Comparison of ENCODE assay signal across 9 mouse cellular contexts in genomic region chr11:100713174-100713573, GRCm38 (mm10). TPM values are rescaled to one million over a fixed set of nuclear protein-coding genes. Genes with fewer than 3 reads are reported as not detected.
DNase-seq lines count a peak whose midpoint lies in the region; ATAC-seq and TF ChIP-seq lines count a peak whose summit lies in the region.
"Had no signal": no experiment of that assay in that cellular context is flagged by ENCODE, and none has a peak within 500 bp of the region (broad histone marks: within the 10 kb centered on the region; RNA-seq: fewer than 3 reads in every experiment).

No protein-coding gene starts in this region.

- DNase-seq in lung, embryonic 14.5 days: no peak
- no peak for DNase-seq in lung, postnatal 25 days (ENCODE audit: low spot score)
- no peak for DNase-seq in embryonic facial prominence, embryonic 14.5 days (ENCODE audit: low spot score)
- no peak for DNase-seq in Muller cell, postnatal 12 days (ENCODE audit: inconsistent ontology term)
- no peak for DNase-seq in left cerebral cortex, adult 18-20 months (ENCODE audit: low spot score in 2 of 2)

- peak overlapping the region; percentile 30; the same call in 1 of the 2 replicates for H3K4me3 ChIP-seq in lung, embryonic 14.5 days (ENCODE audit: low read depth, low read length)
- peak overlapping the region; percentile 23; the same call in 1 of the 2 replicates for H3K4me3 ChIP-seq in embryonic facial prominence, embryonic 14.5 days (ENCODE audit: low read depth, low read length)
- H3K4me3 ChIP-seq in intestine, postnatal 0 days (ENCODE audit: low read depth, low read length): no peak overlapping the region
- H3K4me3 ChIP-seq in neural tube, embryonic 15.5 days (replicated peaks): no peak overlapping the region

- H3K9ac ChIP-seq in lung, embryonic 14.5 days: peak overlapping the region; percentile 46
- H3K9ac ChIP-seq in embryonic facial prominence, embryonic 14.5 days (ENCODE audit: low read depth, low read length): peak overlapping the region; percentile 59; the same call in 1 of the 2 replicates
- no peak overlapping the region for H3K9ac ChIP-seq in intestine, postnatal 0 days (ENCODE audit: low read depth, low read length)
- H3K9ac ChIP-seq in neural tube, embryonic 15.5 days (replicated peaks): peak overlapping the region; percentile 20; the same call in 1 of the 2 replicates
- H3K9ac ChIP-seq: hindbrain, embryonic 15.5 days had no signal

- peaks cover 53% of the 10 kb centered on the region for H3K36me3 ChIP-seq in lung, embryonic 14.5 days (ENCODE audit: insufficient read depth)
- H3K36me3 ChIP-seq in embryonic facial prominence, embryonic 14.5 days (ENCODE audit: control insufficient read depth, insufficient read depth, low read length): peaks cover 54% of the 10 kb centered on the region
- H3K36me3 ChIP-seq in intestine, postnatal 0 days (ENCODE audit: control insufficient read depth, insufficient read depth): peaks cover 51% of the 10 kb centered on the region
- peaks cover 49% of the 10 kb centered on the region for H3K36me3 ChIP-seq in neural tube, embryonic 15.5 days

- H3K27me3 ChIP-seq in lung, embryonic 14.5 days (ENCODE audit: insufficient read depth, low read length): no peaks in the 10 kb centered on the region
- H3K27me3 ChIP-seq in embryonic facial prominence, embryonic 14.5 days (replicated peaks; ENCODE audit: control insufficient read depth, insufficient read depth, low read length): no peaks in the 10 kb centered on the region
- H3K27me3 ChIP-seq in intestine, postnatal 0 days (replicated peaks; ENCODE audit: control insufficient read depth, insufficient read depth, low read length): no peaks in the 10 kb centered on the region
- no peaks in the 10 kb centered on the region for H3K27me3 ChIP-seq in neural tube, embryonic 15.5 days (replicated peaks)
- H3K27me3 ChIP-seq: hindbrain, embryonic 15.5 days had no signal

- peak overlapping the region; percentile 81; the same call in 1 of the 2 replicates for H3K27ac ChIP-seq in lung, embryonic 14.5 days (ENCODE audit: low read depth)
- 0 out of 2 replicates have a peak overlapping the region, but pooled peaks have one; percentile 22 for H3K27ac ChIP-seq in embryonic facial prominence, embryonic 14.5 days (replicated peaks; ENCODE audit: low read depth, low read length)
- H3K27ac ChIP-seq in intestine, postnatal 0 days (ENCODE audit: low read depth, low read length): 0 out of 2 replicates have a peak overlapping the region, but pooled peaks have one; percentile 35
- 0 out of 2 replicates have a peak overlapping the region, but pooled peaks have one; percentile 13 for H3K27ac ChIP-seq in neural tube, embryonic 15.5 days (replicated peaks)

- peak overlapping the region; percentile 65 for H3K4me2 ChIP-seq in lung, embryonic 14.5 days
- H3K4me2 ChIP-seq in embryonic facial prominence, embryonic 14.5 days (ENCODE audit: low read depth, low read length): peak overlapping the region; percentile 73
- H3K4me2 ChIP-seq in intestine, postnatal 0 days (replicated peaks; ENCODE audit: low read depth): peak overlapping the region; percentile 57
- no peak overlapping the region; the same call in 1 of the 2 replicates for H3K4me2 ChIP-seq in neural tube, embryonic 15.5 days

- no peak for TF ChIP-seq CTCF in lung, embryonic 14.5 days (IDR thresholded peaks at IDR 0.05; ENCODE audit: low read depth)
- TF ChIP-seq CTCF in intestine, postnatal 0 days (IDR thresholded peaks at IDR 0.05; ENCODE audit: low read depth): no peak

- no peaks in the 10 kb centered on the region for H3K9me3 ChIP-seq in lung, embryonic 14.5 days (ENCODE audit: low read depth, low read length)
- no peaks in the 10 kb centered on the region for H3K9me3 ChIP-seq in embryonic facial prominence, embryonic 14.5 days (ENCODE audit: control insufficient read depth, low read length)
- no peaks in the 10 kb centered on the region for H3K9me3 ChIP-seq in intestine, postnatal 0 days (ENCODE audit: control insufficient read depth)
- H3K9me3 ChIP-seq in neural tube, embryonic 15.5 days (replicated peaks): no peaks in the 10 kb centered on the region
- H3K9me3 ChIP-seq: hindbrain, embryonic 15.5 days had no signal

- peaks cover 19% of the 10 kb centered on the region for H3K4me1 ChIP-seq in lung, embryonic 14.5 days (ENCODE audit: insufficient read depth)
- peaks cover 26% of the 10 kb centered on the region for H3K4me1 ChIP-seq in embryonic facial prominence, embryonic 14.5 days (ENCODE audit: control insufficient read depth, insufficient read depth, low read length)
- 0 out of 2 replicates have a peak, but pooled peaks cover 5% of the 10 kb centered on the region for H3K4me1 ChIP-seq in intestine, postnatal 0 days (replicated peaks; ENCODE audit: control insufficient read depth, insufficient read depth, low read length)
- peaks cover 35% of the 10 kb centered on the region for H3K4me1 ChIP-seq in neural tube, embryonic 15.5 days

- 58% methylated on average over 4 of the region's 4 CpGs for WGBS in lung, embryonic 14.5 days
- WGBS in embryonic facial prominence, embryonic 14.5 days: 56% methylated on average over 4 of the region's 4 CpGs
- 73% methylated on average over 4 of the region's 4 CpGs for WGBS in intestine, postnatal 0 days
- 69% methylated on average over 4 of the region's 4 CpGs for WGBS in neural tube, embryonic 15.5 days

- ATAC-seq in lung, embryonic 14.5 days (ENCODE audit: insufficient read depth): no peak
- ATAC-seq in embryonic facial prominence, embryonic 14.5 days (ENCODE audit: low read depth): no peak
- ATAC-seq in intestine, postnatal 0 days: no peak
- no peak for ATAC-seq in neural tube, embryonic 15.5 days (ENCODE audit: low FRiP score)

RNA-seq across cellular contexts. Expression of gene Hspb9, which starts 0.5 kb away (rescaled TPM):
- polyA plus RNA-seq in lung, embryonic 14.5 days (2014; fragmentation: Nextera tagmentation; extraction: Ambion mirVana): 0.46 and 0.97 TPM in 2 replicates
- 0.34 TPM in 1 of 2 replicates, not detected in the other for polyA plus RNA-seq in embryonic facial prominence, embryonic 14.5 days (2014; fragmentation: Nextera tagmentation; extraction: Ambion mirVana)
- polyA plus RNA-seq in intestine, postnatal 0 days (2015; fragmentation: Nextera tagmentation; extraction: Ambion mirVana): 0.44 and 0.65 TPM in 2 replicates
- polyA plus RNA-seq in neural tube, embryonic 15.5 days (2015; fragmentation: Nextera tagmentation; extraction: Ambion mirVana): 0.43 TPM in 1 of 2 replicates, not detected in the other
- not detected for total RNA-seq in left cerebral cortex, adult 18-20 months (2021)
- total RNA-seq: adrenal gland, postnatal 36 days had no signal

RNA-seq across cellular contexts. Expression of gene Kat2a, which starts 0.9 kb away (rescaled TPM):
- polyA plus RNA-seq in lung, embryonic 14.5 days (2014; fragmentation: Nextera tagmentation; extraction: Ambion mirVana): 68.9 and 73.6 TPM in 2 replicates
- polyA plus RNA-seq in embryonic facial prominence, embryonic 14.5 days (2014; fragmentation: Nextera tagmentation; extraction: Ambion mirVana): 50.6 and 52.9 TPM in 2 replicates
- 11.8 and 12.3 TPM in 2 replicates for polyA plus RNA-seq in intestine, postnatal 0 days (2015; fragmentation: Nextera tagmentation; extraction: Ambion mirVana)
- polyA plus RNA-seq in neural tube, embryonic 15.5 days (2015; fragmentation: Nextera tagmentation; extraction: Ambion mirVana): 64.4 and 67.2 TPM in 2 replicates
- total RNA-seq in left cerebral cortex, adult 18-20 months (2021): 10 to 100 TPM; 63.2 to 63.3 TPM

RNA-seq across cellular contexts. Expression of gene Dhx58, which starts 9.1 kb away (rescaled TPM):
- 3.1 and 3.3 TPM in 2 replicates for polyA plus RNA-seq in lung, embryonic 14.5 days (2014; fragmentation: Nextera tagmentation; extraction: Ambion mirVana)
- 1.7 and 2.0 TPM in 2 replicates for polyA plus RNA-seq in embryonic facial prominence, embryonic 14.5 days (2014; fragmentation: Nextera tagmentation; extraction: Ambion mirVana)
- polyA plus RNA-seq in intestine, postnatal 0 days (2015; fragmentation: Nextera tagmentation; extraction: Ambion mirVana): 9.8 and 10.0 TPM in 2 replicates
- polyA plus RNA-seq in neural tube, embryonic 15.5 days (2015; fragmentation: Nextera tagmentation; extraction: Ambion mirVana): 2.7 and 4.4 TPM in 2 replicates
- 1 to 10 TPM; 1.8 to 2.4 TPM for total RNA-seq in left cerebral cortex, adult 18-20 months (2021)

RNA-seq across cellular contexts. Expression of gene Zfp385c, which starts 20.9 kb away (rescaled TPM):
- not detected in 2 replicates for polyA plus RNA-seq in lung, embryonic 14.5 days (2014; fragmentation: Nextera tagmentation; extraction: Ambion mirVana)
- polyA plus RNA-seq in embryonic facial prominence, embryonic 14.5 days (2014; fragmentation: Nextera tagmentation; extraction: Ambion mirVana): 1.7 TPM in 2 replicates
- polyA plus RNA-seq in intestine, postnatal 0 days (2015; fragmentation: Nextera tagmentation; extraction: Ambion mirVana): 0.09 and 0.20 TPM in 2 replicates
- 0.77 TPM in 2 replicates for polyA plus RNA-seq in neural tube, embryonic 15.5 days (2015; fragmentation: Nextera tagmentation; extraction: Ambion mirVana)
- total RNA-seq in left cerebral cortex, adult 18-20 months (2021): under 1 TPM; 0.35 to 0.66 TPM

RNA-seq across cellular contexts. Expression of gene Rab5c, which starts 24.8 kb away (rescaled TPM):
- polyA plus RNA-seq in lung, embryonic 14.5 days (2014; fragmentation: Nextera tagmentation; extraction: Ambion mirVana): 49.9 and 51.3 TPM in 2 replicates
- 70.7 and 73.9 TPM in 2 replicates for polyA plus RNA-seq in embryonic facial prominence, embryonic 14.5 days (2014; fragmentation: Nextera tagmentation; extraction: Ambion mirVana)
- polyA plus RNA-seq in intestine, postnatal 0 days (2015; fragmentation: Nextera tagmentation; extraction: Ambion mirVana): 62.2 and 62.7 TPM in 2 replicates
- polyA plus RNA-seq in neural tube, embryonic 15.5 days (2015; fragmentation: Nextera tagmentation; extraction: Ambion mirVana): 41.8 and 49.8 TPM in 2 replicates
- total RNA-seq in left cerebral cortex, adult 18-20 months (2021): 100 to 1,000 TPM; 152 to 162 TPM

Comparison
In these comparisons a context has a peak if more than half of its experiments do, and no peak if none do; other contexts are left out.
1. H3K27ac ChIP-seq: peak in every context shown above with its lines; median percentile 81 in lung, embryonic 14.5 days; 35 in intestine, postnatal 0 days; 22 in embryonic facial prominence, embryonic 14.5 days; 13 in neural tube, embryonic 15.5 days.
2. H3K4me3 ChIP-seq: peak in lung, embryonic 14.5 days (single experiment) and embryonic facial prominence, embryonic 14.5 days (single experiment); none in intestine, postnatal 0 days (single experiment) and neural tube, embryonic 15.5 days (single experiment).